ENCODE assay signal across 7 mouse cellular contexts in genomic region chr13:21786899-21787629, GRCm38 (mm10). TPM values are rescaled to one million over a fixed set of nuclear protein-coding genes. Genes with fewer than 3 reads are reported as not detected.
A peak's percentile ranks its signal among the peaks of the same experiment; 100 is the strongest.
DNase-seq lines count a peak whose midpoint lies in the region; ATAC-seq and TF ChIP-seq lines count a peak whose summit lies in the region.
"Not testable (repeated sequence)": the region's sequence is repeated elsewhere in the genome, so short reads cannot be mapped to it uniquely, and the experiment has no call there.

Gene Hist1h2an, minus strand, starts transcription at chr13:21787218.
Gene Hist1h2bp, plus strand, starts transcription at chr13:21787461.

- under 1% methylated on average over 43 of the region's 63 CpGs for WGBS in embryonic facial prominence, embryonic 13.5 days
- under 1% methylated on average over 43 of the region's 63 CpGs for WGBS in kidney, adult 2 months
- 1% methylated on average over 41 of the region's 63 CpGs for WGBS in limb, embryonic 12.5 days
- under 1% methylated on average over 41 of the region's 63 CpGs for WGBS in midbrain, embryonic 15.5 days
- WGBS in spleen, adult 2 months: under 1% methylated on average over 43 of the region's 63 CpGs

- not testable (repeated sequence) for TF ChIP-seq CTCF in kidney, adult 2 months (conservative IDR thresholded peaks at IDR 0.05; ENCODE audit: insufficient read depth, insufficient read length, low read depth, low read length); spleen, adult 2 months (IDR thresholded peaks at IDR 0.05; ENCODE audit: extremely low read depth, insufficient read depth, insufficient read length, insufficient replicate concordance)

- peak; percentile 93 for ATAC-seq in embryonic facial prominence, embryonic 13.5 days (ENCODE audit: insufficient number of reproducible peaks, insufficient read depth, low FRiP score, low TSS enrichment, low read depth)
- peak; percentile 96 for ATAC-seq in limb, embryonic 12.5 days (ENCODE audit: insufficient number of reproducible peaks, insufficient read depth, low FRiP score, low TSS enrichment, low read depth)
- ATAC-seq in midbrain, embryonic 15.5 days (replicated peaks): peak; percentile 95

- peak within 1 kb of the TSS; percentile 62 for H3K4me2 ChIP-seq in embryonic facial prominence, embryonic 13.5 days
- H3K4me2 ChIP-seq in limb, embryonic 12.5 days: peak within 1 kb of the TSS; percentile 51
- H3K4me2 ChIP-seq in midbrain, embryonic 15.5 days: peak within 1 kb of the TSS; percentile 69

- not testable (repeated sequence) for H3K27me3 ChIP-seq in embryonic facial prominence, embryonic 13.5 days; kidney, adult 2 months (replicated peaks; ENCODE audit: control insufficient read depth, insufficient read depth, low read length); limb, embryonic 12.5 days; midbrain, embryonic 15.5 days (replicated peaks); spleen, adult 2 months (ENCODE audit: control insufficient read depth, insufficient read depth, low read length)

- not testable (repeated sequence) for TF ChIP-seq POLR2A in kidney, adult 2 months (IDR thresholded peaks at IDR 0.05; ENCODE audit: low read depth, low read length); spleen, adult 2 months (IDR thresholded peaks at IDR 0.05; ENCODE audit: low read depth, low read length)

- H3K4me3 ChIP-seq in embryonic facial prominence, embryonic 13.5 days: peak within 1 kb of the TSS; percentile 42
- peak within 1 kb of the TSS; percentile 40 for H3K4me3 ChIP-seq in kidney, adult 2 months (ENCODE audit: insufficient read depth, low read depth, low read length)
- peak within 1 kb of the TSS; percentile 35 for H3K4me3 ChIP-seq in limb, embryonic 12.5 days (replicated peaks)
- peak within 1 kb of the TSS; percentile 41 for H3K4me3 ChIP-seq in midbrain, embryonic 15.5 days
- H3K4me3 ChIP-seq in spleen, adult 2 months (ENCODE audit: extremely low read depth, insufficient read depth, insufficient read length): peak within 1 kb of the TSS; percentile 53

- peak within 1 kb of the TSS; percentile 73 for H3K9ac ChIP-seq in embryonic facial prominence, embryonic 13.5 days
- peak within 1 kb of the TSS; percentile 52 for H3K9ac ChIP-seq in limb, embryonic 12.5 days (replicated peaks)
- peak within 1 kb of the TSS; percentile 22; the same call in 1 of the 2 replicates for H3K9ac ChIP-seq in midbrain, embryonic 15.5 days

- H3K9me3 ChIP-seq in embryonic facial prominence, embryonic 13.5 days; limb, embryonic 12.5 days; midbrain, embryonic 15.5 days: not testable (repeated sequence)

- H3K4me1 ChIP-seq in embryonic facial prominence, embryonic 13.5 days: peaks cover 38% of the 10 kb centered on the region
- H3K4me1 ChIP-seq in kidney, adult 2 months (ENCODE audit: control insufficient read depth, insufficient read depth, low read length); spleen, adult 2 months (ENCODE audit: control insufficient read depth, insufficient read depth, insufficient read length): not testable (repeated sequence)
- peaks cover 37% of the 10 kb centered on the region for H3K4me1 ChIP-seq in limb, embryonic 12.5 days (replicated peaks)
- H3K4me1 ChIP-seq in midbrain, embryonic 15.5 days: peaks cover 29% of the 10 kb centered on the region

- DNase-seq in adrenal gland, postnatal 36 days: peak; percentile 82
- DNase-seq in heart, adult 18-20 months: peak; percentile 92 to 93
- peak; percentile 95 for DNase-seq in kidney, adult 2 months
- peak; percentile 73 to 96 for DNase-seq in spleen, adult 2 months (ENCODE audit: low read depth in 1 of 2, low spot score in 2 of 2)

- H3K36me3 ChIP-seq in embryonic facial prominence, embryonic 13.5 days; kidney, adult 2 months (ENCODE audit: control insufficient read depth, insufficient read depth, low read length); limb, embryonic 12.5 days; midbrain, embryonic 15.5 days (replicated peaks); spleen, adult 2 months (ENCODE audit: control insufficient read depth, insufficient read depth, low read length): not testable (repeated sequence)

- peak within 1 kb of the TSS; percentile 95 for H3K27ac ChIP-seq in embryonic facial prominence, embryonic 13.5 days
- not testable (repeated sequence) for H3K27ac ChIP-seq in kidney, adult 2 months (ENCODE audit: insufficient read depth, low read depth, low read length)
- peak within 1 kb of the TSS; percentile 93 for H3K27ac ChIP-seq in limb, embryonic 12.5 days
- H3K27ac ChIP-seq in midbrain, embryonic 15.5 days: peak within 1 kb of the TSS; percentile 79
- peak within 1 kb of the TSS; percentile 79 for H3K27ac ChIP-seq in spleen, adult 2 months (ENCODE audit: insufficient read depth, low read length)

RNA-seq across cellular contexts. Expression of gene Hist1h2an, which starts in this region (rescaled TPM):
- total RNA-seq in adrenal gland, postnatal 36 days (2021): 1 to 10 TPM; 7.5 to 9.1 TPM
- polyA plus RNA-seq in embryonic facial prominence, embryonic 13.5 days (2015; fragmentation: Nextera tagmentation; extraction: Ambion mirVana): 10.9 and 15.4 TPM in 2 replicates
- 1 to 10 TPM; 1.0 to 5.3 TPM for total RNA-seq in heart, adult 18-20 months (2021)
- polyA plus RNA-seq in kidney, adult 2 months (2012; rRNA removed): 0.33 TPM in 1 of 2 replicates, not detected in the other
- 16.8 and 19.0 TPM in 2 replicates for polyA plus RNA-seq in limb, embryonic 12.5 days (2016; fragmentation: Nextera tagmentation; extraction: Ambion mirVana)
- polyA plus RNA-seq in midbrain, embryonic 15.5 days (2015; fragmentation: Nextera tagmentation; extraction: Ambion mirVana): 3.8 TPM in 1 of 2 replicates, not detected in the other
- 15.5 and 52.1 TPM in 2 replicates for polyA plus RNA-seq in spleen, adult 2 months (2012; rRNA removed)

RNA-seq across cellular contexts. Expression of gene Hist1h2bp, which starts in this region (rescaled TPM):
- total RNA-seq in adrenal gland, postnatal 36 days (2021): 10 to 100 TPM; 21.9 to 22.1 TPM
- 0.72 and 1.7 TPM in 2 replicates for polyA plus RNA-seq in embryonic facial prominence, embryonic 13.5 days (2015; fragmentation: Nextera tagmentation; extraction: Ambion mirVana)
- total RNA-seq in heart, adult 18-20 months (2021): 1 to 10 TPM; 3.3 to 4.2 TPM
- polyA plus RNA-seq in kidney, adult 2 months (2012; rRNA removed): 0.43 TPM in 1 of 2 replicates, not detected in the other
- polyA plus RNA-seq in limb, embryonic 12.5 days (2016; fragmentation: Nextera tagmentation; extraction: Ambion mirVana): 1.5 and 3.9 TPM in 2 replicates
- 0.31 and 0.87 TPM in 2 replicates for polyA plus RNA-seq in midbrain, embryonic 15.5 days (2015; fragmentation: Nextera tagmentation; extraction: Ambion mirVana)
- 1.7 and 13.4 TPM in 2 replicates for polyA plus RNA-seq in spleen, adult 2 months (2012; rRNA removed)

Comparison
In these comparisons a context has a peak if more than half of its experiments do, and no peak if none do; other contexts are left out.
1. RNA of gene Hist1h2bp (total RNA-seq): 21.9 to 22.1 TPM in adrenal gland, postnatal 36 days; 3.3 to 4.2 TPM in heart, adult 18-20 months; every median in the first group is over 4 times any median in the second.
2. Peak in DNase-seq and H3K4me3 ChIP-seq in kidney, adult 2 months; RNA of the genes that start here not detected or under 1 TPM.
3. H3K9ac ChIP-seq: peak in every context shown above with its lines; median percentile 73 in embryonic facial prominence, embryonic 13.5 days; 52 in limb, embryonic 12.5 days; 22 in midbrain, embryonic 15.5 days.
4. Peak in every context shown above with its lines, with median percentiles within 50 percentile points of each other: DNase-seq, ATAC-seq, H3K4me2 ChIP-seq and H3K4me3 ChIP-seq.